Mouse (Mus musculus): ENCODE measurements around the gene Xntrpc. TPM values are rescaled to one million over a fixed set of nuclear protein-coding genes. Genes with fewer than 3 reads are reported as not detected.

The Xntrpc gene
- total RNA-seq, 2 experiments from 2014 or later: 0.40 TPM; not detected in 1

GRCm38 (mm10) chr7:102080311-102080710, 14.8 kb downstream of the Xntrpc start:
- no peak for ATAC-seq (ENCODE audit: poor library complexity, severe bottlenecking)

GRCm38 (mm10) chr7:102081784-102082183, 16.3 kb downstream of the Xntrpc start:
- no peak for ATAC-seq (ENCODE audit: poor library complexity, severe bottlenecking)

GRCm38 (mm10) chr7:102082816-102083215, 17.3 kb downstream of the Xntrpc start, which contains the start of gene Trpc2:
Gene Trpc2, plus strand, starts transcription at chr7:102083116.
- ATAC-seq (ENCODE audit: poor library complexity, severe bottlenecking): no peak

GRCm38 (mm10) chr7:102084041-102084696, 18.7 kb downstream of the Xntrpc start:
- ATAC-seq (ENCODE audit: poor library complexity, severe bottlenecking): no peak

GRCm38 (mm10) chr7:102087336-102087735, 21.8 kb downstream of the Xntrpc start:
- ATAC-seq (ENCODE audit: poor library complexity, severe bottlenecking): no peak

GRCm38 (mm10) chr7:102099760-102100661, 34.5 kb downstream of the Xntrpc start:
- peak; percentile 83 for ATAC-seq (ENCODE audit: poor library complexity, severe bottlenecking)

GRCm38 (mm10) chr7:102100868-102101267, 35.4 kb downstream of the Xntrpc start:
- no peak for ATAC-seq (ENCODE audit: poor library complexity, severe bottlenecking)

GRCm38 (mm10) chr7:102101487-102101886, 36.0 kb downstream of the Xntrpc start, which contains the start of gene Art1:
Gene Art1, plus strand, starts transcription at chr7:102101743.
- ATAC-seq (ENCODE audit: poor library complexity, severe bottlenecking): no peak

GRCm38 (mm10) chr7:102102241-102102640, 36.7 kb downstream of the Xntrpc start:
- ATAC-seq (ENCODE audit: poor library complexity, severe bottlenecking): no peak

- ATAC-seq (ENCODE audit: poor library complexity, severe bottlenecking): no peak
Measured at GRCm38 (mm10) chr7:102102696-102103095, 37.2 kb downstream of the Xntrpc start.

- no peak for ATAC-seq (ENCODE audit: poor library complexity, severe bottlenecking)
Measured at GRCm38 (mm10) chr7:102103555-102103954, 38.0 kb downstream of the Xntrpc start.

GRCm38 (mm10) chr7:102104126-102104525, 38.6 kb downstream of the Xntrpc start:
- no peak for ATAC-seq (ENCODE audit: poor library complexity, severe bottlenecking)

- 0 out of 2 replicates have a peak, but pooled peaks have one; percentile 18 for ATAC-seq (ENCODE audit: poor library complexity, severe bottlenecking)
Measured at GRCm38 (mm10) chr7:102106700-102107141, 41.2 kb downstream of the Xntrpc start.

GRCm38 (mm10) chr7:102108206-102108605, 42.7 kb downstream of the Xntrpc start:
- no peak for ATAC-seq (ENCODE audit: poor library complexity, severe bottlenecking)

- ATAC-seq (ENCODE audit: poor library complexity, severe bottlenecking): no peak
Measured at GRCm38 (mm10) chr7:102109171-102109570, 43.7 kb downstream of the Xntrpc start, which contains the start of gene Art5. Gene Art5, minus strand, starts transcription at chr7:102109489.

- no peak for ATAC-seq (ENCODE audit: poor library complexity, severe bottlenecking)
Measured at GRCm38 (mm10) chr7:102109746-102110145, 44.2 kb downstream of the Xntrpc start.

- no peak for ATAC-seq (ENCODE audit: poor library complexity, severe bottlenecking)
Measured at GRCm38 (mm10) chr7:102113151-102113729, 47.7 kb downstream of the Xntrpc start.

- ATAC-seq (ENCODE audit: poor library complexity, severe bottlenecking): no peak
Measured at GRCm38 (mm10) chr7:102116579-102117331, 51.2 kb downstream of the Xntrpc start, which contains the start of gene Chrna10. Gene Chrna10, minus strand, starts transcription at chr7:102116828.

- ATAC-seq (ENCODE audit: poor library complexity, severe bottlenecking): no peak
Measured at GRCm38 (mm10) chr7:102117382-102117781, 51.9 kb downstream of the Xntrpc start.

- ATAC-seq (ENCODE audit: poor library complexity, severe bottlenecking): no peak
Measured at GRCm38 (mm10) chr7:102120326-102120725, 54.8 kb downstream of the Xntrpc start.

Measured in megakaryocyte, adult 5-6 weeks (primary cell).